ENCODE assay signal across 18 mouse cellular contexts in genomic region chr10:43392921-43393320, GRCm38 (mm10).
"Had no signal": no experiment of that assay in that cellular context is flagged by ENCODE, and none has a peak within 500 bp of the region (broad histone marks: within the 10 kb centered on the region; RNA-seq: fewer than 3 reads in every experiment).

No protein-coding gene starts in this region.

- H3K36me3 ChIP-seq: neural tube, embryonic 13.5 days; neural tube, embryonic 15.5 days had no signal

- H3K4me1 ChIP-seq: midbrain, embryonic 10.5 days; midbrain, embryonic 12.5 days; neural tube, embryonic 13.5 days had no signal

- DNase-seq: liver, postnatal 0 days; lung, embryonic 14.5 days; lung, postnatal 10 days; lung, postnatal 4 days; midbrain, embryonic 14.5 days; retina, postnatal 1 day; right cerebral cortex, adult 18-20 months; right cerebral cortex, postnatal 25 days; right cerebral cortex, postnatal 4 days; spleen, adult 18-20 months; thymus, adult 18-20 months; thymus, postnatal 14 days; thymus, postnatal 36 days had no signal

- H3K9me3 ChIP-seq: midbrain, embryonic 12.5 days; neural tube, embryonic 13.5 days; neural tube, embryonic 15.5 days had no signal

- H3K4me3 ChIP-seq: midbrain, embryonic 10.5 days; midbrain, embryonic 12.5 days; myocyte; neural tube, embryonic 13.5 days; neural tube, embryonic 15.5 days had no signal

- H3K27me3 ChIP-seq: midbrain, embryonic 12.5 days; neural tube, embryonic 13.5 days; neural tube, embryonic 15.5 days had no signal

- H3K27ac ChIP-seq: midbrain, embryonic 10.5 days; midbrain, embryonic 12.5 days; neural tube, embryonic 13.5 days; neural tube, embryonic 15.5 days had no signal
